Mouse (Mus musculus) small intestine, adult 10 weeks (tissue): ENCODE data around the gene Gm21671. TPM values are rescaled to one million over a fixed set of nuclear protein-coding genes. Genes with fewer than 3 reads are reported as not detected.

Experiments used
- polyA plus RNA-seq: library from polyadenylated mRNA; stranded (reverse); fragments of 350-450 nt; fragmentation: Illumina TruSeq; extraction: RNeasy Lipid Tissue Mini Kit (QIAGEN cat#74804); gene quantifications from one replicate; pipeline ENCODE4 v1.2.3, GENCODE M21; 2014; ENCODE audit warnings: low replicate concordance

Gene Gm21671
- polyA plus RNA-seq = not detected

GRCm38 (mm10) chr5:25954317-25954716, at the start of gene Gm21671:
TSS of gene Gm21671 (minus strand) at chr5:25954417.

GRCm38 (mm10) chr5:25988550-25988949, 34.3 kb upstream of the Gm21671 start, which contains the start of gene Gm21698:
TSS of gene Gm21698 (minus strand) at chr5:25988650.

GRCm38 (mm10) chr5:25972563-25972962, 18.3 kb upstream of the Gm21671 start, which contains the start of gene Gm21680:
TSS of gene Gm21680 (minus strand) at chr5:25972663.

GRCm38 (mm10) chr5:25942281-25942680, 11.9 kb downstream of the Gm21671 start, which contains the start of gene Gm21663:
TSS of gene Gm21663 (minus strand) at chr5:25942381.

Other genes starting within 250 kb of the Gm21671 start
- 2.0 TPM for gene Xrcc2, start 248.6 kb downstream of the Gm21671 start, polyA plus RNA-seq
- 0.19 TPM for gene Actr3b, start 194.4 kb downstream of the Gm21671 start, polyA plus RNA-seq
- not detected for gene Gm21663, start 12.0 kb downstream of the Gm21671 start, polyA plus RNA-seq
- gene Gm21680, start 18.2 kb upstream of the Gm21671 start, polyA plus RNA-seq = not detected
- not detected for gene Gm21698, start 34.2 kb upstream of the Gm21671 start, polyA plus RNA-seq
- gene Gm1979, start 50.4 kb upstream of the Gm21671 start, polyA plus RNA-seq = not detected
- not detected for gene Gm5862, start 68.5 kb upstream of the Gm21671 start, polyA plus RNA-seq
- not detected for gene Speer4a, start 85.1 kb upstream of the Gm21671 start, polyA plus RNA-seq
- gene Gm7347, start 104.2 kb upstream of the Gm21671 start, polyA plus RNA-seq = not detected
- gene Gm10471, start 134.9 kb upstream of the Gm21671 start, polyA plus RNA-seq = not detected
- not detected for gene 5031410I06Rik, start 150.9 kb upstream of the Gm21671 start, polyA plus RNA-seq
- not detected for gene Gm10220, start 167.0 kb upstream of the Gm21671 start, polyA plus RNA-seq